Mouse (Mus musculus) myocyte (in vitro differentiated cells): ENCODE results near the gene Tmem74b.

Experiments
- CEBPB ChIP-seq: IDR thresholded peaks from 2 replicates; pipeline ENCODE4 v1.6.1; 2011; ENCODE audit warnings: mild to moderate bottlenecking, moderate library complexity; ENCODE audit not compliant: poor library complexity, insufficient read depth, severe bottlenecking
- E2F4 ChIP-seq: IDR thresholded peaks from one replicate; pipeline ENCODE4 v1.6.1; 2011; ENCODE audit warnings: mild to moderate bottlenecking, control low read depth, moderate library complexity; ENCODE audit not compliant: insufficient read depth
- POLR2A ChIP-seq: IDR thresholded peaks from one replicate; pipeline ENCODE4 v1.6.1; 2011; ENCODE audit warnings: low read depth, mild to moderate bottlenecking, control low read depth, moderate library complexity; ENCODE audit not compliant: insufficient read length
- REST ChIP-seq: IDR thresholded peaks from one replicate; pipeline ENCODE4 v1.6.1; 2011; ENCODE audit warnings: mild to moderate bottlenecking, control low read depth, moderate library complexity; ENCODE audit not compliant: insufficient read depth, insufficient read length
- TCF12 ChIP-seq: IDR thresholded peaks from one replicate; pipeline ENCODE4 v1.6.1; 2011; ENCODE audit warnings: mild to moderate bottlenecking, control low read depth; ENCODE audit not compliant: poor library complexity, insufficient read depth, severe bottlenecking
- USF1 ChIP-seq: IDR thresholded peaks from one replicate; pipeline ENCODE4 v1.6.1; 2011; ENCODE audit warnings: low read depth, mild to moderate bottlenecking, control low read depth, moderate library complexity

DNA sequence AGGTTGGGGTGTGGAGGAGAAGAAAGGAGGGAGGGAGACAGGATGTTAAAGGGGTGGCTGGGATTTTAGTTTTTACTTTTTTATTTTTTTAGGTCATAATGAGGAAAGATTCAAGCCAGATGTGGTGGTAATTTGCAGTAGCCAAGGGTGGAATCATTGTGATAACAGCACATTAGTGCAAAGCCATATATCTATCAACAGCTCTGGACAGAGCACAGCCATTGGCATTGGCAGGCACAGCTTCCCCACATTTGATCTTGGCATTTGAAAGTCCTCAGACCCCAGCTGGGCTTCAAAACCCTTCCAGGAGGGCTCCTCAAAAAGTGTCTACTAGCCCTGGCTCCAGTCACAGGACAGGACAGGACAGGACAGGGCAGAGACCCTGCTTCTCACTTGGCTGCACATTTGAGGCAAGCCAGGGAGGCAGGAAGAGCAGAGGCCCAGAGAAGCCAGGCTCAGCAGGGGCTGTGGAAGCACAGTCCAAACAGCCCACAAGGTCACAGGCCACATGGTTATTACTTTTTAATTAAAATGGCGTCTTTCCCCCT lies 57.1 kb downstream of the Tmem74b start:
- TF ChIP-seq POLR2A (no peak), REST (no peak), E2F4 (no peak), CEBPB (no peak), TCF12 (no peak), USF1 (no peak)
